Mouse (Mus musculus): ENCODE measurements at regions not wholly inside any gene's neighbourhood (a gene's known extent, or its start where the extent isn't known, plus 50 kb on each side); places are given as distances from the start of the nearest gene placed in this dataset.
"Not testable (repeated sequence)": the region's sequence is repeated elsewhere in the genome, so short reads cannot be mapped to it uniquely, and the experiment has no call there.

DNA sequence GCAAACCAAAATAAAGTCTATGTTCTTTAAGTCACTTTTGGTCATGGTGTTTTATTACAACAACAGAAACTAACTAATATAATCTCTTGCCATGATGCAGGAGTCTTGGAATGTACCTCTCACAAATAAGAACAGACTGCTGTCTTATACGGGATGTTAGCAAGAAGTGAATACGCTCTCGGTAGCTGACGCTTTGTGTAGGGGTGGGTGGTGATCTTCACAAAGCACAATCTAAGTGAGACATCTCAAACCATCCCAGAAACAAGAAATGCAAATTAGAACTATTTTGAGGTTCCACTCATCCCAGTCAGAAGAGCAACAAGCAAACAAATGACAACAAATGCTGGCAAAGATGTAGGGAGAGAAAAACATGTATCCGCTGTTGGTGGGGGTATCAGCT lies 339.7 kb upstream of the Clnk start:
- 92% methylated on average over 5 of the region's 5 CpGs for WGBS
- H3K9me3 ChIP-seq, result no peaks in the 10 kb centered on the region
- H3K27me3 ChIP-seq, result no peaks in the 10 kb centered on the region
- H3K4me3 ChIP-seq, result no peak overlapping the region
- H3K36me3 ChIP-seq, result no peaks in the 10 kb centered on the region
- no peak overlapping the region for H3K27ac ChIP-seq
- H3K4me2 ChIP-seq, result no peak overlapping the region
- H3K9ac ChIP-seq, result no peak overlapping the region
- no peak for ATAC-seq (ENCODE audit: insufficient number of reproducible peaks, low FRiP score, low TSS enrichment, low read depth)
- no peaks in the 10 kb centered on the region for H3K4me1 ChIP-seq

DNA sequence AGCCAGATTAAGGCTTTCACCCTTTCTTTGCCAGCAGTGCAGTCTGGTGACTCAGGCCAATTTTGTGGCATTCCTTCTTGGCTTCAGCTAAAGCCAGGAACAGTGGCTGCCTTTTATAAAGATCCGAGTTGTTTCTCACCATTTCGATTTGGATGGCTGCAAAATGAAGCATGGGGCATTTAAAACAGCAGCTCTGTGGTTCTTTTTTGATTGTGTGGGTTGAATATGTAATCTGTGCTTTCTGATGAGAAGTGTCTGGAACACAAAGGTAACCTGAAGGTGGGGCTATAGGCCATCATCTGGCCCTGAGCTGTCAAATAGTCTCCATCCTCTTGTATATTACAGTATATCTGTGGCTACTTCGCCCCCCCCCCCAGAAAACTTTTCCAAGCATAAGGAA lies 338.4 kb upstream of the Clnk start:
- 61% methylated on average over 3 of the region's 3 CpGs for WGBS
- H3K27me3 ChIP-seq, result no peaks in the 10 kb centered on the region
- no peak for ATAC-seq (ENCODE audit: insufficient number of reproducible peaks, low FRiP score, low TSS enrichment, low read depth)

DNA sequence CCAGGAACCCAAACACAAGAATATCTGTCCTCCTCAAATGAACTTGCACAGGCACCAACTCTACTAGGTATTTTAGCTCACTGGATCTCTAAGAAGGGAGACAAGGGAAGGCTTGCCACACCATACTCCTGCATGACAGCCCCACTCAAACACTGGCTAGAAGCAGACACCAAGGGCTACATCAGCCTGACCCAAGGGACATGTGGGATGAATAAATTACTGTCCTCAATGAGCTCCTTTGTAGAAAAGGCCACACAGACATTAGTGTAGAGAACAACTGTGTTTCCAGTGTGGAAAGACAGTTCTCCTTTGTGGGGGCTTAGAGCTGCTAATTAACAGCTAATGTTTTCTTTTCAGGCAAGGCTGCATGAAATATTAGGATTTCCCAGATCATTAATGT lies 335.9 kb upstream of the Clnk start:
- Histone ChIP-seq H3K27ac (no peak overlapping the region), H3K4me1 (no peaks in the 10 kb centered on the region), H3K27me3 (no peaks in the 10 kb centered on the region), H3K4me2 (no peak overlapping the region), H3K9ac (no peak overlapping the region), H3K36me3 (no peaks in the 10 kb centered on the region), H3K9me3 (no peaks in the 10 kb centered on the region), H3K4me3 (no peak overlapping the region)
- ATAC-seq (ENCODE audit: insufficient number of reproducible peaks, low FRiP score, low TSS enrichment, low read depth), result no peak

More for the DNA sequence above, 338.4 kb upstream of the Clnk start:
- no peaks in the 10 kb centered on the region for H3K36me3 ChIP-seq
- H3K9ac ChIP-seq, result no peak overlapping the region
- H3K4me1 ChIP-seq, result no peaks in the 10 kb centered on the region
- H3K27ac ChIP-seq, result no peak overlapping the region
- no peak overlapping the region for H3K4me3 ChIP-seq
- no peaks in the 10 kb centered on the region for H3K9me3 ChIP-seq
- no peak overlapping the region for H3K4me2 ChIP-seq

DNA sequence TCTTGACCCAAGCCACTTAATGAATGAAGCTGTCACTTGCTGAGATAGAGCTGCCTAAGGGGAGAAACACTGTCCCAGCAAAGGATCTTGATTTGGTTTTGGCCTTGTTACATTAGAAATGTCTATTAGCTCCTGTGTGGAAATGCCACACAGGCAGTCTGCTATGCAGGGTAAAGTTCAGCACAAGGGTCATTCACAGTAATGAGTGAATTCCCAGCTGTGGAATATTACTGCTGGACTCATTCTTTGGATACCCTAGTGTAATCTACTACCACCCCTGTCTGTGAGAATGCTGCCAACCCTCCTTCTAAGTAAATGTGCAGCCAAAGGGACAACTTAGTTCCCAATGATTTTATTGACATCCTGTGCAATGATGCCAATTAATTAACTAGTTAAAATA lies 322.2 kb upstream of the Clnk start:
- Histone ChIP-seq H3K4me3 (no peak overlapping the region), H3K9me3 (no peaks in the 10 kb centered on the region), H3K27ac (no peak overlapping the region), H3K4me2 (no peak overlapping the region), H3K27me3 (no peaks in the 10 kb centered on the region), H3K4me1 (no peaks in the 10 kb centered on the region), H3K36me3 (no peaks in the 10 kb centered on the region), H3K9ac (no peak overlapping the region)
- ATAC-seq (ENCODE audit: insufficient number of reproducible peaks, low FRiP score, low TSS enrichment, low read depth), result no peak

DNA sequence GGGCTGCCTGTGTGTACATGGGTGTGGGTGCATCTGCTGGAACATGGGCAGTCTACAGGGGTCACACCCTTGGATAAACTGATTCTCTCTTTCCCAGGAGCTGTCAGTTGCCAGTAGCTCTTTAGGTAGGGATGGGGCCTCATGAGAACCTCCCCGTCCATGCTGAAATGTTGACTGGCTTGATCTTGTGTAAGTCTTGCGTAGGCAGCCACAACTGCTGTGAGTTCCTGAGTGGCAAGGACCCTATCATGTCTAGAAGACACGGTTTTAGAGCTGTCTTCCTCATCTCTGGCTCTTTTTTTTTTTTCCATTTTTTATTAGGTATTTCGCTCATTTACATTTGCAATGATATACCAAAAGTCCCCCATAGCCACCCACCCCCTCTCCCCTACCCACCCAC lies 314.5 kb upstream of the Clnk start:
- 82% methylated on average over 2 of the region's 4 CpGs for WGBS

DNA sequence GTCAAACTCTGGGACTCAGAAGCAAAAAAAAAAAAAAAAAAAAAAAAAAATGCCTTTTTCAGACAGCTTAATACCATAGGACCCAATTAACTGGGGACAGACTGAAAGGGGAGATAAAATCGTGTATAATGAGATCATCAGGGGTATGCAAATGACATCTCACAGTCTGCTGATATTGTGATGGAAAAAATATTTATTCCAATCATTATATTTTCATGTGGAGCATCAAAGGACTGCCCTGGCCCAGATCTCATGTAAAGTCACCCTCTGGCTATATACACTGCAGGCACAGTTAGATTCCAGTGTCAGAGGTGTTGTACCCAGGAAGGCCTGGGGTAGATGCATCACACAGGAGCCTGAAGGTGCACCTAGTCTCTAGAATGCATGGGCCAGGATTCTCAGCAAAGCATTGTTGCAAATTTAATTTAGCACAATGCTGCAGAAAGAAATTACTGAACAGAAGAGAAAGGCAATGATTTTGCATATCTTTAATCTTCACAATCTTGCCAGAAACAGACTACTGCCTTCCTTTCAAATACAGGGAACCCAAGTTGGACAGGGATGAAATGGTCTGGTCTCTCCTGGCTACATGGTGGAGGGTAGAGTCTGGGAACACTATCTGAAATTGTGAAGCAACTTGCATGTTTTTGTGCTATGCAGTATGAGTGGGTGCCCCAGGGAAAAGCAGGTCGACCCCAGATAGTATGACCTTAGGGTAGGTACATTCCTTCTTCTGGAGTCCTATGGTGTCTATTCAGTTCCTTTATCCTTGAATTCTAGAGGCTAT lies 305.2 kb upstream of the Clnk start:
- Histone ChIP-seq H3K9ac (no peak overlapping the region), H3K27ac (no peak overlapping the region), H3K4me3 (no peak overlapping the region), H3K36me3 (no peaks in the 10 kb centered on the region), H3K4me2 (no peak overlapping the region), H3K9me3 (no peaks in the 10 kb centered on the region), H3K4me1 (no peaks in the 10 kb centered on the region), H3K27me3 (no peaks in the 10 kb centered on the region)
- ATAC-seq (ENCODE audit: insufficient number of reproducible peaks, low FRiP score, low TSS enrichment, low read depth), result no peak
- WGBS, result 63% methylated on average over 2 of the region's 2 CpGs

More for the DNA sequence above, 314.5 kb upstream of the Clnk start:
- not testable (repeated sequence) for H3K9me3 ChIP-seq; H3K4me1 ChIP-seq; H3K9ac ChIP-seq; H3K27ac ChIP-seq; H3K27me3 ChIP-seq; H3K4me2 ChIP-seq; H3K4me3 ChIP-seq; H3K36me3 ChIP-seq; ATAC-seq (ENCODE audit: insufficient number of reproducible peaks, low FRiP score, low TSS enrichment, low read depth)

DNA sequence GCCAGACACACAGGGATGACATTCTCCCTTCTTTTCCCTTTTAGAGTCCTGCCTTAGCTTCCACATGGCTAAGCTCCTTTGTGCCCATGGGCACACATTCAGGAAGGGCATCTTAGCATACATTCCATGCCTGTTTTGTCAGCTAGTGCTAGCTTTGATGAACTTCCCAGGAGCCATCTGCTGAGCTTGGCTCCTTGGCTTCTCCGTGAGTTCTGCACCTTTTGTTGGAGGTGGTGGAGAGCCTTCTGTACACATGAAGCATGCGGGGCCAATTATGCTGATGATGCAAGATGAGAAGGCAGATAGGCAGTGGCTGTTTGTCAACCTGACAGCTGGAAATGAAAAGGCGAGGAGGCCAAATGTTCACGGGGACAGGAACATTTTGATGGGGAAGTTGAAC lies 304.4 kb upstream of the Clnk start:
- H3K4me1 ChIP-seq, result no peaks in the 10 kb centered on the region
- no peak overlapping the region for H3K4me2 ChIP-seq
- H3K9me3 ChIP-seq, result no peaks in the 10 kb centered on the region
- H3K36me3 ChIP-seq, result no peaks in the 10 kb centered on the region
- no peak overlapping the region for H3K9ac ChIP-seq
- no peak for ATAC-seq (ENCODE audit: insufficient number of reproducible peaks, low FRiP score, low TSS enrichment, low read depth)
- no peak overlapping the region for H3K27ac ChIP-seq
- WGBS, result 21% methylated on average over 4 of the region's 4 CpGs
- no peaks in the 10 kb centered on the region for H3K27me3 ChIP-seq
- H3K4me3 ChIP-seq, result no peak overlapping the region

DNA sequence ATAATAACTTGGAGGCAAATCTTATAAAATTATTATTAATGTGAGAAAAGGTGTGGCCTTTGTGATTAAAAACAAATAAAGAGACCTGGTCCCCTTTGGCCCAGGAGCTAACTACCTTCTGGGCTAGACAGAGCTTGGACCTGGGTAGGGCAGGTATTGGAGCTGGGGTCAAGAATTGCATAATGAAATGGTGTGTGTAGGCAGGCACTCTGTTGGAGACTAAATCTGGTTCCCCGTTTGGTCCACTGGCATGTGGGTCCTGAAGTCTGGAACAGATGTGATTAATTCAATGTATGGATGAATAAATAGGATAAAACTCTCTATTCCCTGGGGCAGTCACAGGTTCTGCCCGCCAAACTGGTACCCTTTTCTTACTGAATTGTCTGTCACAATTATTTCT lies 301.3 kb upstream of the Clnk start:
- Histone ChIP-seq H3K4me2 (no peak overlapping the region), H3K4me3 (no peak overlapping the region), H3K9me3 (no peaks in the 10 kb centered on the region), H3K9ac (no peak overlapping the region), H3K4me1 (no peaks in the 10 kb centered on the region), H3K36me3 (no peaks in the 10 kb centered on the region), H3K27me3 (no peaks in the 10 kb centered on the region), H3K27ac (no peak overlapping the region)
- WGBS, result 44% methylated on average over 2 of the region's 2 CpGs
- no peak for ATAC-seq (ENCODE audit: insufficient number of reproducible peaks, low FRiP score, low TSS enrichment, low read depth)

DNA sequence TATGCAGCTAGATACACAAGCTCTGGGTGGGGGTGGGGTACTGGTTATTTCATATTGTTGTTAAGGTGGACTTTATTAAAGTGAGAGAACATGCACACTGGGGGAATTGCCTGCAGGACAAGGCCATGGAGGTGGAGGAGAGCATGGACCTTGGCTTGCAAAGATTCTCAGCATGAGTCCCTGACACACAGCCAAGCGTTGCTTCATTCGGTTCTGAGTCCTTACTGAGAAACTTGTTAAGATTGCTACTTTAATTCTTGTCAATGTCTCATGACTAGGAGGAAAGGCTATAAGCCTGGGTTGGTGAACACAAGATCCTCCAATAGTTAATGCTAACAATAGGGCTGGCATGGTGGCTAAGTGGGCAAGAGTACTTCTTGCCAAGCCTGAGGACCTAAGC lies 300.3 kb upstream of the Clnk start:
- no peaks in the 10 kb centered on the region for H3K4me1 ChIP-seq
- H3K27ac ChIP-seq, result no peak overlapping the region
- no peaks in the 10 kb centered on the region for H3K36me3 ChIP-seq
- ATAC-seq (ENCODE audit: insufficient number of reproducible peaks, low FRiP score, low TSS enrichment, low read depth), result no peak
- no peaks in the 10 kb centered on the region for H3K9me3 ChIP-seq
- no peaks in the 10 kb centered on the region for H3K27me3 ChIP-seq
- H3K4me3 ChIP-seq, result no peak overlapping the region
- no peak overlapping the region for H3K4me2 ChIP-seq
- H3K9ac ChIP-seq, result no peak overlapping the region
- 88% methylated on average over 2 of the region's 2 CpGs for WGBS

DNA sequence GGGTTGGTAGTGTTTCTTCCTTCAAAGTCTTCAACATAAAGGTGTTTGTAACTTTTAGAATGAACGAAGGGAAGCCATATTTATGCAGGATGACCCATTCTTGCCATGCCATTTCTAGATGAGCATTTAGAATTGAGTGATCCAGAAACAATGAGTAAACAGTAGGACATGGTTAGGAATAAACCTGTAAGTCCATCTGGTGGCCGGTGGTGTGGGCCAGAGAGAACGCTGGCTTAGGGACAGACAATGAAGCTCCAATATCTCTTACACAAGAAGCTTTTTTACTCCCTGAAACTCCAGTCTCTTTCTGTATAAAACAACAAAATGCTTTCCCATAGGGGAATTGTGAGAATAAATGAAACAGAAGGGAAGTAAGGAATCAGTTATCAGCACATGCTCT lies 296.9 kb upstream of the Clnk start:
- WGBS, result 91% methylated on average over 3 of the region's 3 CpGs
- H3K9ac ChIP-seq, result no peak overlapping the region
- H3K36me3 ChIP-seq, result no peaks in the 10 kb centered on the region
- H3K27ac ChIP-seq, result no peak overlapping the region
- ATAC-seq (ENCODE audit: insufficient number of reproducible peaks, low FRiP score, low TSS enrichment, low read depth), result no peak
- H3K9me3 ChIP-seq, result no peaks in the 10 kb centered on the region
- no peaks in the 10 kb centered on the region for H3K27me3 ChIP-seq
- no peak overlapping the region for H3K4me3 ChIP-seq
- no peaks in the 10 kb centered on the region for H3K4me1 ChIP-seq
- H3K4me2 ChIP-seq, result no peak overlapping the region

DNA sequence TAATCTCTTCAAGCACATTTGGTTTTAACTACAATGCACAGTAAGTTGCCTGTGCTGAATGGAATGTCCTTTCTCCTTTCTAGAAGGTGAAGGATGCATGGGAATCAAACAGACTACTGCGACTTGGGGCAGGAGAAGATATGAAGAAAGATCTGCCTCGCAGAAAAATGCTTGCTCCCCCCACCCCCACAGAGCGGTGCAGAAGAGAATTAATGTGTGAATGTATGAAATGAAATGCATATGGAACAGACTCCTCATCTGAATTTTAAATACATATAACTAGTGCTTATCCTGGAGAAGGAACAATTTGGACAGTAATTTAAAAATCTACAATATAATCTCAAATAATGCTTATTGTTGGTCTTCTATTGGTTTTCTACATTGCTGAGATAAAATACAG lies 283.0 kb upstream of the Clnk start:
- 77% methylated on average over 3 of the region's 3 CpGs for WGBS
- ATAC-seq (ENCODE audit: insufficient number of reproducible peaks, low FRiP score, low TSS enrichment, low read depth), result no peak
- no peaks in the 10 kb centered on the region for H3K27me3 ChIP-seq
- no peak overlapping the region for H3K4me3 ChIP-seq
- no peak overlapping the region for H3K4me2 ChIP-seq
- H3K27ac ChIP-seq, result no peak overlapping the region
- H3K4me1 ChIP-seq, result no peaks in the 10 kb centered on the region
- H3K9me3 ChIP-seq, result no peaks in the 10 kb centered on the region
- no peak overlapping the region for H3K9ac ChIP-seq
- H3K36me3 ChIP-seq, result no peaks in the 10 kb centered on the region

DNA sequence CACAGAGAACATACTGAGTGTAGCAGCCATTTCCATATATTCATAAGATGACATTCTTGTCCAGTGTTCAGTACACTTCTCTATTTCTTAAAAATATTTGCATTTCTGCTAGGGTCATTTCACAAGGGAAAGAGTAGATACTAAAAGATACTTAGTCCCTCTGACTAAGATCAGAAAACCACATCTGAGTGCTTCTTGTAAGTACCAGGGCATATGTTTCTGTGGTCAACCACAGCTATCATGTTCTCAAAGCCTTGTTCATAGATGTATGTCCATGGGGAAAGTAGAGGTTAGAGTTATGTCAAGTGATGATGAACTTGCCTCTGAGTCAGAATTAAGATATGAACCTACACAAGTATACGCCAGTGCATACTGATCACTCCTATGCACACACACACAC lies 279.2 kb upstream of the Clnk start:
- 100% methylated on average over 1 of the region's 1 CpGs for WGBS
- ATAC-seq (ENCODE audit: insufficient number of reproducible peaks, low FRiP score, low TSS enrichment, low read depth), result no peak
- Histone ChIP-seq H3K27ac (no peak overlapping the region), H3K4me3 (no peak overlapping the region), H3K9ac (no peak overlapping the region), H3K27me3 (no peaks in the 10 kb centered on the region), H3K36me3 (no peaks in the 10 kb centered on the region), H3K4me1 (no peaks in the 10 kb centered on the region), H3K4me2 (no peak overlapping the region), H3K9me3 (no peaks in the 10 kb centered on the region)

DNA sequence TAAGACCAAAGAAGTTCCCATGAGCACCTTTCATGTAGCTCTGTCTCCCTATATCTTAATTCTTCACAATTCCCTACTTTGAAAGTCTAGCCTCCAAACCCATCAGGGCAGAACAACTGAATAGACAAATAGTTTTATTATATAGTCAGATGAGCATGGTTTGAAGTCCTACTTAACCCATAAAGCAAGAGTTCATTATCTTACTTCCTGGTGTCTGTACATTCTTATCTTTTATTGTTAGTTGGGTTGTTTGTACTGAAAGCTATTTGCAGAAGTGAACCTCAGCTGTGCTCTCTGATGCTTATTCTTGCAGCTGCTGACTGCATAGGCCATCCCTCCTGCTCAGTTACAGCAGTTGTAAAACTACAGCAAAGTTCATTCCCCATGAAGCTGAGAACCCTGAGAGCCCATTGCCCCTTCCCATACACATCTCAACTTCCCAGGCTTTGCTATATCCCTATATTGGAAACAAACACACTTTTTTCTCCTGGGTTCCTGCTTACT lies 276.7 kb upstream of the Clnk start:
- H3K4me3 ChIP-seq, result no peak overlapping the region
- no peaks in the 10 kb centered on the region for H3K27me3 ChIP-seq
- H3K9ac ChIP-seq, result no peak overlapping the region
- ATAC-seq (ENCODE audit: insufficient number of reproducible peaks, low FRiP score, low TSS enrichment, low read depth), result no peak
- H3K4me2 ChIP-seq, result no peak overlapping the region
- no peaks in the 10 kb centered on the region for H3K36me3 ChIP-seq
- H3K27ac ChIP-seq, result no peak overlapping the region
- no peaks in the 10 kb centered on the region for H3K4me1 ChIP-seq
- no peaks in the 10 kb centered on the region for H3K9me3 ChIP-seq
